Mouse (Mus musculus) midbrain, embryonic 11.5 days (tissue): ENCODE measurements around the gene Ptpn13. TPM values are rescaled to one million over a fixed set of nuclear protein-coding genes. Genes with fewer than 3 reads are reported as not detected.

Experiments used
- ATAC-seq: fragments of 200-750 bp; cut with Nextera tagmentation; 2 replicates; pipeline ENCODE4 v1.8.0; 2017; ENCODE audit warnings: moderate TSS enrichment, moderate library complexity; ENCODE audit not compliant: low FRiP score
- DNase-seq: peaks from one replicate; pipeline ENCODE4 v3.0.0; 2015; ENCODE audit warnings: low spot score; ENCODE audit errors: missing footprints
- H3K27ac ChIP-seq: fragments of 300-500 bp; sonication (generic); 2 replicates; pipeline ENCODE4 v1.5.1; 2014; ENCODE audit warnings: low read depth, low read length
- H3K27me3 ChIP-seq: fragments of 300-500 bp; sonication (generic); 2 replicates; pipeline ENCODE4 v1.6.1; 2014; ENCODE audit warnings: mild to moderate bottlenecking, low read length, moderate library complexity, mixed read lengths; ENCODE audit not compliant: control insufficient read depth, insufficient read depth
- H3K36me3 ChIP-seq: fragments of 300-500 bp; sonication (generic); 2 replicates; pipeline ENCODE4 v1.6.1; 2014; ENCODE audit warnings: mild to moderate bottlenecking, low read length, moderate library complexity, mixed read lengths; ENCODE audit not compliant: control insufficient read depth, insufficient read depth
- H3K4me1 ChIP-seq: fragments of 300-500 bp; sonication (generic); 2 replicates; pipeline ENCODE4 v1.6.1; 2014; ENCODE audit warnings: low read length; ENCODE audit not compliant: control insufficient read depth, insufficient read depth
- H3K4me2 ChIP-seq: fragments of 300-500 bp; sonication (generic); 2 replicates; pipeline ENCODE4 v1.6.1; 2014; ENCODE audit warnings: mild to moderate bottlenecking, moderate library complexity
- H3K4me3 ChIP-seq: fragments of 300-500 bp; sonication (generic); 2 replicates; pipeline ENCODE4 v1.5.1; 2014; ENCODE audit warnings: low read depth, low read length
- H3K9ac ChIP-seq: fragments of 300-500 bp; sonication (generic); 2 replicates; pipeline ENCODE4 v1.6.1; 2014; ENCODE audit warnings: low read length
- H3K9me3 ChIP-seq: fragments of 300-500 bp; sonication (generic); 2 replicates; pipeline ENCODE4 v1.6.1; 2016; ENCODE audit warnings: low read length; ENCODE audit not compliant: control insufficient read depth
- WGBS: fragments of 180-500 bp; shearing (Covaris S2); extraction: QIAGEN DNeasy Blood & Tissue Kit; methylation state at CpG from one replicate; pipeline ENCODE4 v1.1.7; 2014; 5-methylcytosine and 5-hydroxymethylcytosine counted together
- polyA plus RNA-seq: library from polyadenylated mRNA; unstranded; fragments of >200 nt; fragmentation: Nextera tagmentation; extraction: Ambion mirVana; gene quantifications from 2 replicates; pipeline ENCODE4 v1.2.1, GENCODE M21; 2014

Gene Ptpn13
- polyA plus RNA-seq, 1 experiment from 2014 or later = 18.1 TPM

DNA sequence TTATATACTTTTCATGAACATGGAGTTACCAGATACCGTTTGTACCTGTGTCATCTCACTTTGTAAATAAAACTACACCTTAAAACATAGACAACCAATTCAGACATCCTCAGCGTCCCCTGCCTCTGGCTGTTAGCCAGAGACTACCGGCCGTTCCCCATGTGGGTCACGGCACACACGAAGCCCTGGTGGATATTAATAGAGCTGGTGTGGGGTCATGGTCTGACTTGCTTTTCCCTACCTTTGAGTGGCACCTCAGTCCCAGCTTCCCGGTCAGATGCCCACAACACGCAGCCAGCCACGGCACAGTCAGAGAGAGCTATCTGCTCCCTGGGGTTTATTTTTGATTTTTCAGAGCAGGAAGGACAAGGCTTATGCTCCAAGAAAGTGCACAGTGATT is 173.3 kb downstream of the Ptpn13 start:
- H3K4me2 ChIP-seq = no peak overlapping the region
- H3K27ac ChIP-seq = no peak overlapping the region
- no peaks in the 10 kb centered on the region for H3K36me3 ChIP-seq
- H3K9me3 ChIP-seq = no peaks in the 10 kb centered on the region
- no peaks in the 10 kb centered on the region for H3K27me3 ChIP-seq
- WGBS = 93% methylated on average over 9 of the region's 9 CpGs
- no peak overlapping the region for H3K4me3 ChIP-seq
- no peak for DNase-seq
- no peak overlapping the region for H3K9ac ChIP-seq
- ATAC-seq = no peak
- H3K4me1 ChIP-seq = no peaks in the 10 kb centered on the region

DNA sequence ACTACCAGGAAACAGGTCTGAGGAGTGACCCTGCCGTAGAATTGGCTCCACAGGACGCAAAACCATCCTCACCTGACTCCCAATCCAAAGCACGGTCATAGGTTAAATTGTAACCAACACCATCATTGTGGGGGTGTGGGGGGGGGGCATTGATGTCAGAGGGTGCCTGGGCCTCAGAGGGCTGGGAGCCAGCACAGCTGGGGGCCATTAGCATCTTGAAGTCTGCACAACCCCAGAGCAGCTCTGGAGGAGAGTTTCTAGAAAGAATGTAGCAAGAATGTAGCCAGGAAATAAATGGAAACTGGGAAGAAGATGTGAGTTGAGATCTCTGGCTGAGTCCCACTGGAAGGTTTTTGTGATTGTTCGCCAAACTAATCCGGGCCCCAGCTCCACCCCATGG is 173.9 kb downstream of the Ptpn13 start:
- no peak overlapping the region for H3K4me2 ChIP-seq
- H3K27ac ChIP-seq = no peak overlapping the region
- no peaks in the 10 kb centered on the region for H3K36me3 ChIP-seq
- no peaks in the 10 kb centered on the region for H3K27me3 ChIP-seq
- no peaks in the 10 kb centered on the region for H3K4me1 ChIP-seq
- no peak overlapping the region for H3K4me3 ChIP-seq
- H3K9ac ChIP-seq = no peak overlapping the region
- H3K9me3 ChIP-seq = no peaks in the 10 kb centered on the region
- DNase-seq (no peak), ATAC-seq (no peak)
- 85% methylated on average over 5 of the region's 5 CpGs for WGBS

DNA sequence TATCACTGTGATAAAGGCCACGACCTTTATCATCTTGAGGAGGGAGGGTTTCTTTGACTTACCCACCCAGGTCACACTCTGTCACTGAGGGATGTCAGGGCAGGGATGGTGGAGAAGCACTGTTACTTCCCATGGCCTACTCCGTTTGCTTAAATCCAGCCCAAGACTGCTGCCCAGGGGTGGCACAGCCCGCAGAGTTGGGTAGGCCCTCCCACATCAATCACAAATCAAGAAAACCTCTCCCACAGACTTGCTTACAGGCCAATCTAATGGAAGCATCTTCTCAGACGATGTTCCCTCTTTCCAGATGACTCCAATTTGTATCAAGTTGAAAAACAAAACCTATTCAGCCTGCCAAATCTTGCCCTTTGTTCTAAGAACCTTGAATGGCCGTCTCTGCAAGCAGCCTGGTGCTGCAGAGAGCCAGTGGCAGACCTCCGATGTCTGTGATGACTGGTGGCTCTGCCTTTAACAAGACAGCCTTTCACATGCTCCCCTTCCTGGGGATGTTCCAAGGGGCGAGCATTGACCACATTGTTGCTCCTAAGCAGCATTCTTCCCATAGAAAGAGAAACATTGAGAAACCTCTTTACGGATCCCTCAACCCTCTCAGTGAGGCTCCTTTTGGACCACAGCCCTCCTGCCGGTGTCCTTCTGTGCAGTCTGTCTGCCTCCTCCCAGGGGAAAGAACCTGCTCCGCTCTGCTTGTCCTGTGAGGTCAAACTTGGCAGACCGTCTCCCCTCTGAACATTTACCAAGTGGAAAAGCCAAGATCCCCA is 178.3 kb downstream of the Ptpn13 start:
- H3K4me1 ChIP-seq = no peaks in the 10 kb centered on the region
- H3K36me3 ChIP-seq = no peaks in the 10 kb centered on the region
- 39% methylated on average over 11 of the region's 11 CpGs for WGBS
- no peak overlapping the region for H3K4me2 ChIP-seq
- no peak overlapping the region for H3K4me3 ChIP-seq
- H3K27ac ChIP-seq = no peak overlapping the region
- no peak overlapping the region for H3K9ac ChIP-seq
- H3K9me3 ChIP-seq = no peaks in the 10 kb centered on the region
- H3K27me3 ChIP-seq = no peaks in the 10 kb centered on the region
- DNase-seq (no peak), ATAC-seq (0 out of 2 replicates have a peak, but pooled peaks have one; percentile 16)

GRCm38 (mm10) chr5:103605707-103606106 is 180.7 kb downstream of the Ptpn13 start:
- no peak overlapping the region for H3K27ac ChIP-seq
- DNase-seq = no peak
- H3K4me1 ChIP-seq = no peaks in the 10 kb centered on the region
- H3K36me3 ChIP-seq = no peaks in the 10 kb centered on the region
- no peak overlapping the region for H3K4me3 ChIP-seq
- ATAC-seq = no peak
- no peak overlapping the region for H3K4me2 ChIP-seq
- H3K27me3 ChIP-seq = no peaks in the 10 kb centered on the region
- no peaks in the 10 kb centered on the region for H3K9me3 ChIP-seq
- WGBS = 86% methylated on average over 7 of the region's 7 CpGs
- H3K9ac ChIP-seq = no peak overlapping the region

DNA sequence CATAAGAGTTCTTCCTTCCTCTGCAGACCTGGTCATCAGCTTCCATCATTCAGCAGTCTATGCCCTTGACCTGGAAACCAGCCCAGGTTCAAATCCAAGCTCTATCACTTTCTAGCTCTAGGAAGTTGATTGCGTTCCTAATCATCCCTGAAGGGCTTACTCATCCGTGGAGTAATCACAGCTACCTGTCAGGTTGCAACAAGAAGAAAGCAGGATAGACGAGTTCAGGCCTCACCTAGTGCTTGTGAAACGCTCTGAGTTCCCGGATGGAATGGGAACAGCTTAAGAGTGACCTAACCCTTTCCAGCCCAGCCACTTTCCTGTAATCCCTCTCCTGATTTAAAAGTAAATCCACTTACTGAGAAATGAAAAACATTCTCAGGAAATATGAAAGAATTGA is 185.2 kb downstream of the Ptpn13 start:
- no peaks in the 10 kb centered on the region for H3K9me3 ChIP-seq
- 66% methylated on average over 5 of the region's 5 CpGs for WGBS
- no peak overlapping the region for H3K4me3 ChIP-seq
- H3K4me1 ChIP-seq = no peaks in the 10 kb centered on the region
- no peak overlapping the region for H3K27ac ChIP-seq
- H3K4me2 ChIP-seq = no peak overlapping the region
- H3K9ac ChIP-seq = no peak overlapping the region
- H3K27me3 ChIP-seq = no peaks in the 10 kb centered on the region
- DNase-seq (no peak), ATAC-seq (no peak)
- no peaks in the 10 kb centered on the region for H3K36me3 ChIP-seq

- Histone ChIP-seq H3K4me1 (no peaks in the 10 kb centered on the region), H3K4me3 (no peak overlapping the region), H3K9me3 (no peaks in the 10 kb centered on the region), H3K9ac (no peak overlapping the region), H3K27ac (no peak overlapping the region), H3K27me3 (no peaks in the 10 kb centered on the region), H3K4me2 (no peak overlapping the region), H3K36me3 (no peaks in the 10 kb centered on the region)
- 92% methylated on average over 10 of the region's 10 CpGs for WGBS
- ATAC-seq = no peak
- no peak for DNase-seq
Measured at GRCm38 (mm10) chr5:103610856-103611472, 186.0 kb downstream of the Ptpn13 start.

GRCm38 (mm10) chr5:103612316-103612715 is 187.3 kb downstream of the Ptpn13 start:
- Histone ChIP-seq H3K4me3 (no peak overlapping the region), H3K36me3 (no peaks in the 10 kb centered on the region), H3K4me2 (no peak overlapping the region), H3K27ac (no peak overlapping the region), H3K9me3 (no peaks in the 10 kb centered on the region), H3K27me3 (no peaks in the 10 kb centered on the region), H3K9ac (no peak overlapping the region), H3K4me1 (no peaks in the 10 kb centered on the region)
- WGBS = 85% methylated on average over 7 of the region's 7 CpGs
- ATAC-seq (no peak), DNase-seq (no peak)

- 93% methylated on average over 7 of the region's 7 CpGs for WGBS
- H3K9ac ChIP-seq = no peak overlapping the region
- H3K4me3 ChIP-seq = no peak overlapping the region
Measured at GRCm38 (mm10) chr5:103614356-103614755, 189.4 kb downstream of the Ptpn13 start.

DNA sequence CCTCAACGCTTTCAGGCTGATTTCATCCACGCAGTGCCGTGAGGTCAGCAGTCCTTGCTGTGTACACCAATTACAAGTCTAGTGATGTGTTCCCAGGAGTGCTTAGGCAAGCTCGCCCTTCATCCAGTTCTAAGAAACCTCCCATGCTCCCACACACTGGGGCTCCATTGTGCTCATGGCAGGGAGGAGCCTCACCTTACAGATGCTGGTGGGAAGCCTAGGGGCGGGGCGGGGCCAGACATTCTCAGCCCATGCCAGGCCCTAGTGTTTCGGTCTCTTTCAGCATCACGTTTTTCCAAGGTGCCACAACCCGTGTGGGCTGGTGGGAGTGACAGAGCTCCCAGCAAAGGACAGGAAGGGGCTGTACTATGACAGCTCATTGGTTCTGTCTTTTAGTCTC is 192.2 kb downstream of the Ptpn13 start:
- DNase-seq = peak; percentile 74
- Histone ChIP-seq H3K27me3 (no peaks in the 10 kb centered on the region), H3K36me3 (no peaks in the 10 kb centered on the region), H3K27ac (no peak overlapping the region), H3K9ac (no peak overlapping the region), H3K4me2 (no peak overlapping the region), H3K4me1 (no peaks in the 10 kb centered on the region), H3K9me3 (no peaks in the 10 kb centered on the region), H3K4me3 (no peak overlapping the region)
- 68% methylated on average over 9 of the region's 9 CpGs for WGBS
- ATAC-seq = no peak

More at GRCm38 (mm10) chr5:103614356-103614755, 189.4 kb downstream of the Ptpn13 start:
- ATAC-seq (no peak), DNase-seq (no peak)
- Histone ChIP-seq H3K27me3 (no peaks in the 10 kb centered on the region), H3K9me3 (no peaks in the 10 kb centered on the region), H3K4me2 (no peak overlapping the region), H3K4me1 (no peaks in the 10 kb centered on the region), H3K36me3 (no peaks in the 10 kb centered on the region), H3K27ac (no peak overlapping the region)
